Mouse (Mus musculus): ENCODE measurements around the gene Gtsf1. TPM values are rescaled to one million over a fixed set of nuclear protein-coding genes. Genes with fewer than 3 reads are reported as not detected.

Gtsf1 gene
- total RNA-seq, 1 experiment, result 4.9 TPM

GRCm38 (mm10) chr15:103362333-103362732 is 67.9 kb downstream of the Gtsf1 start:
- no peak for DNase-seq (ENCODE audit: low read depth, low spot score)
- H3K4me1 ChIP-seq (ENCODE audit: control insufficient read depth in 2 of 2, insufficient read depth in 2 of 2, low read length in 2 of 2, poor library complexity in 1 of 2), result peaks cover 16 to 17% of the 10 kb centered on the region in 2 experiments
- no peak overlapping the region for H3K9ac ChIP-seq (ENCODE audit: insufficient read depth, low read depth, low read length, poor library complexity, severe bottlenecking)
- in situ Hi-C loops (cut with MboI; ENCODE audit: low sequenced_read_pairs in 2 of 2, unreplicated experiment in 2 of 2), result no loop called here
- no peak for TF ChIP-seq ZNF384 (IDR thresholded peaks at IDR 0.05; ENCODE audit: low read depth, low read length)
- no peak for TF ChIP-seq MAFK (IDR thresholded peaks at IDR 0.05; ENCODE audit: insufficient read depth, low read depth, low read length)
- TF ChIP-seq CHD2 (IDR thresholded peaks at IDR 0.05; ENCODE audit: low read depth, low read length), result no peak
- TF ChIP-seq ZC3H11A (IDR thresholded peaks at IDR 0.05; ENCODE audit: borderline replicate concordance, low read depth, low read length), result no peak
- no peak for TF ChIP-seq HCFC1 (IDR thresholded peaks at IDR 0.05; ENCODE audit: borderline replicate concordance, insufficient read depth, low read length)
- H3K27ac ChIP-seq (ENCODE audit: insufficient read depth, low read depth, low read length, poor library complexity, severe bottlenecking), result no peak overlapping the region
- H3K9me3 ChIP-seq (ENCODE audit: control insufficient read depth, insufficient read depth, low read depth, low read length), result no peaks in the 10 kb centered on the region
- peaks cover 3% of the 10 kb centered on the region; the same call in 1 of the 2 replicates for H3K36me3 ChIP-seq (ENCODE audit: control insufficient read depth, insufficient read depth, low read length, poor library complexity, severe bottlenecking)
- H3K4me3 ChIP-seq (ENCODE audit: insufficient read depth in 1 of 2, low read depth in 1 of 2, low read length in 2 of 2, poor library complexity in 1 of 2, severe bottlenecking in 1 of 2), result no peak overlapping the region

- TF ChIP-seq HCFC1 (IDR thresholded peaks at IDR 0.05; ENCODE audit: borderline replicate concordance, insufficient read depth, low read length), result no peak
- no peak for TF ChIP-seq MAFK (IDR thresholded peaks at IDR 0.05; ENCODE audit: insufficient read depth, low read depth, low read length)
- TF ChIP-seq ZNF384 (IDR thresholded peaks at IDR 0.05; ENCODE audit: low read depth, low read length), result no peak
- TF ChIP-seq CHD2 (IDR thresholded peaks at IDR 0.05; ENCODE audit: low read depth, low read length), result no peak
- no peak for TF ChIP-seq ZC3H11A (IDR thresholded peaks at IDR 0.05; ENCODE audit: borderline replicate concordance, low read depth, low read length)
- Histone ChIP-seq H3K9ac (ENCODE audit: insufficient read depth, low read depth, low read length, poor library complexity, severe bottlenecking) (no peak overlapping the region), H3K36me3 (ENCODE audit: control insufficient read depth, insufficient read depth, low read length, poor library complexity, severe bottlenecking) (peaks cover 9% of the 10 kb centered on the region), H3K9me3 (ENCODE audit: control insufficient read depth, insufficient read depth, low read depth, low read length) (no peaks in the 10 kb centered on the region), H3K27ac (ENCODE audit: insufficient read depth, low read depth, low read length, poor library complexity, severe bottlenecking) (no peak overlapping the region), H3K4me3 (ENCODE audit: insufficient read depth in 1 of 2, low read depth in 1 of 2, low read length in 2 of 2, poor library complexity in 1 of 2, severe bottlenecking in 1 of 2) (no peak overlapping the region), H3K4me1 (ENCODE audit: control insufficient read depth in 2 of 2, insufficient read depth in 2 of 2, low read length in 2 of 2, poor library complexity in 1 of 2) (peaks cover 13 to 15% of the 10 kb centered on the region in 2 experiments)
- in situ Hi-C loops (cut with MboI; ENCODE audit: low sequenced_read_pairs in 2 of 2, unreplicated experiment in 2 of 2), result no loop called here
- no peak for DNase-seq (ENCODE audit: low read depth, low spot score)
These were observed 69.0 kb downstream of the Gtsf1 start for GRCm38 (mm10) chr15:103361269-103361668.

- Histone ChIP-seq H3K9ac (ENCODE audit: insufficient read depth, low read depth, low read length, poor library complexity, severe bottlenecking) (no peak overlapping the region), H3K9me3 (ENCODE audit: control insufficient read depth, insufficient read depth, low read depth, low read length) (no peaks in the 10 kb centered on the region), H3K4me1 (ENCODE audit: control insufficient read depth in 2 of 2, insufficient read depth in 2 of 2, low read length in 2 of 2, poor library complexity in 1 of 2) (peaks cover 13 to 14% of the 10 kb centered on the region in 2 experiments), H3K36me3 (ENCODE audit: control insufficient read depth, insufficient read depth, low read length, poor library complexity, severe bottlenecking) (peaks cover 15% of the 10 kb centered on the region), H3K27ac (ENCODE audit: insufficient read depth, low read depth, low read length, poor library complexity, severe bottlenecking) (no peak overlapping the region), H3K4me3 (ENCODE audit: insufficient read depth in 1 of 2, low read depth in 1 of 2, low read length in 2 of 2, poor library complexity in 1 of 2, severe bottlenecking in 1 of 2) (no peak overlapping the region)
- in situ Hi-C loops (cut with MboI; ENCODE audit: low sequenced_read_pairs in 2 of 2, unreplicated experiment in 2 of 2), result no loop called here
- DNase-seq (ENCODE audit: low read depth, low spot score), result no peak
- TF ChIP-seq ZNF384 (IDR thresholded peaks at IDR 0.05; ENCODE audit: low read depth, low read length) (no peak), HCFC1 (IDR thresholded peaks at IDR 0.05; ENCODE audit: borderline replicate concordance, insufficient read depth, low read length) (no peak), ZC3H11A (IDR thresholded peaks at IDR 0.05; ENCODE audit: borderline replicate concordance, low read depth, low read length) (no peak), MAFK (IDR thresholded peaks at IDR 0.05; ENCODE audit: insufficient read depth, low read depth, low read length) (no peak), CHD2 (IDR thresholded peaks at IDR 0.05; ENCODE audit: low read depth, low read length) (no peak)
These were observed 70.2 kb downstream of the Gtsf1 start for GRCm38 (mm10) chr15:103359869-103360602.

GRCm38 (mm10) chr15:103359122-103359510 is 71.2 kb downstream of the Gtsf1 start:
- H3K4me1 ChIP-seq (ENCODE audit: control insufficient read depth in 2 of 2, insufficient read depth in 2 of 2, low read length in 2 of 2, poor library complexity in 1 of 2), result peaks cover 11 to 12% of the 10 kb centered on the region in 2 experiments
- H3K4me3 ChIP-seq (ENCODE audit: insufficient read depth in 1 of 2, low read depth in 1 of 2, low read length in 2 of 2, poor library complexity in 1 of 2, severe bottlenecking in 1 of 2), result no peak overlapping the region
- no peak for TF ChIP-seq MAFK (IDR thresholded peaks at IDR 0.05; ENCODE audit: insufficient read depth, low read depth, low read length)
- no peak for TF ChIP-seq ZNF384 (IDR thresholded peaks at IDR 0.05; ENCODE audit: low read depth, low read length)
- no peak for TF ChIP-seq HCFC1 (IDR thresholded peaks at IDR 0.05; ENCODE audit: borderline replicate concordance, insufficient read depth, low read length)
- TF ChIP-seq ZC3H11A (IDR thresholded peaks at IDR 0.05; ENCODE audit: borderline replicate concordance, low read depth, low read length), result no peak
- TF ChIP-seq CHD2 (IDR thresholded peaks at IDR 0.05; ENCODE audit: low read depth, low read length), result no peak
- DNase-seq (ENCODE audit: low read depth, low spot score), result no peak
- peaks cover 22% of the 10 kb centered on the region for H3K36me3 ChIP-seq (ENCODE audit: control insufficient read depth, insufficient read depth, low read length, poor library complexity, severe bottlenecking)
- no peak overlapping the region for H3K9ac ChIP-seq (ENCODE audit: insufficient read depth, low read depth, low read length, poor library complexity, severe bottlenecking)
- H3K9me3 ChIP-seq (ENCODE audit: control insufficient read depth, insufficient read depth, low read depth, low read length), result no peaks in the 10 kb centered on the region
- no peak overlapping the region for H3K27ac ChIP-seq (ENCODE audit: insufficient read depth, low read depth, low read length, poor library complexity, severe bottlenecking)
- in situ Hi-C loops (cut with MboI; ENCODE audit: low sequenced_read_pairs in 2 of 2, unreplicated experiment in 2 of 2), result no loop called here

Measured in ES-E14 (cell line).